Mouse (Mus musculus) limb, embryonic 10.5 days (tissue): ENCODE results near the gene Hmx2. TPM values are rescaled to one million over a fixed set of nuclear protein-coding genes. Genes with fewer than 3 reads are reported as not detected.
A peak's percentile ranks its signal among the peaks of the same experiment; 100 is the strongest.

ENCODE experiments used
- DNase-seq: peaks from one replicate; pipeline ENCODE4 v3.0.0-alpha.2; 2017; ENCODE audit warnings: low spot score
- H3K27ac ChIP-seq: fragments of 300-500 bp; sonication (generic); 2 replicates; pipeline ENCODE4 v1.5.1; 2016; ENCODE audit warnings: mild to moderate bottlenecking
- H3K27me3 ChIP-seq: fragments of 300-500 bp; sonication (generic); 2 replicates; pipeline ENCODE4 v1.6.1; 2016; ENCODE audit warnings: low read depth, mild to moderate bottlenecking; ENCODE audit not compliant: poor library complexity, severe bottlenecking
- H3K36me3 ChIP-seq: fragments of 300-500 bp; sonication (generic); 2 replicates; pipeline ENCODE4 v1.6.1; 2016; ENCODE audit warnings: mild to moderate bottlenecking, moderate library complexity
- H3K4me1 ChIP-seq: fragments of 300-500 bp; sonication (generic); 2 replicates; pipeline ENCODE4 v1.6.1; 2016
- H3K4me3 ChIP-seq: fragments of 300-500 bp; sonication (generic); 2 replicates; pipeline ENCODE4 v1.5.1; 2016; ENCODE audit warnings: mild to moderate bottlenecking, moderate library complexity
- H3K9me3 ChIP-seq: fragments of 300-500 bp; sonication (generic); replicated peaks from 2 replicates; pipeline ENCODE4 v1.6.1; 2016; ENCODE audit warnings: mild to moderate bottlenecking
- WGBS: fragments of 180-500 bp; shearing (Covaris S2); methylation state at CpG from one replicate; pipeline ENCODE4 v1.1.7; 2016; 5-methylcytosine and 5-hydroxymethylcytosine counted together
- polyA plus RNA-seq: library from polyadenylated mRNA; unstranded; fragments of >200 nt; fragmentation: Nextera tagmentation; extraction: Ambion mirVana; gene quantifications from 2 replicates; pipeline ENCODE4 v1.2.1, GENCODE M21; 2016

The Hmx2 gene
- polyA plus RNA-seq, result not detected in 2 replicates

DNA sequence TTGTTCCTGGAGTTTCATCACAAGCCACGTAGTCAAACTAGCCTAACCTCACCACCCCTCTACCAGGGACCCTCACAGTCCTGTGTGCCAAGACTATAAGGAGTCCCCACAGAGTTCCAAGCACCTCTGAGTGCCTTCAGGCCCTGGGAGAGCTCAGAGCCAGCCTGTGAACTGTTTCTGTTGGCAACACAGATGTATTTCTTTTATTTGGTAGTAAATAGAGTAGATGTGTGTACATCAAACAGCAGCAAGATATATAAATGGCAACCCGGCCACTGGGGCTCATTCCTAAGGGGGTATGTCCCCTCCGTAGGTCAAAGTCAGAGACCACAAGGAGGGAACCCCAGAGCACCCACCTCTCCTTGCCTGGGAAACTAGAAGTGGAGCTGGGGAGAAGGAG is at the start of gene Hmx2:
TSS of gene Hmx2 (plus strand) at position 301 of the 400 bp plus-strand sequence.
- H3K4me3 ChIP-seq, result no peak within 1 kb of the TSS
- no peaks in the 10 kb centered on the region for H3K9me3 ChIP-seq
- H3K36me3 ChIP-seq, result no peaks in the 10 kb centered on the region
- no peak within 1 kb of the TSS for H3K27ac ChIP-seq
- WGBS, result 3% methylated on average over 3 of the region's 3 CpGs
- H3K27me3 ChIP-seq, result peaks cover 100% of the 10 kb centered on the region
- peaks cover 22% of the 10 kb centered on the region for H3K4me1 ChIP-seq
- DNase-seq, result no peak

DNA sequence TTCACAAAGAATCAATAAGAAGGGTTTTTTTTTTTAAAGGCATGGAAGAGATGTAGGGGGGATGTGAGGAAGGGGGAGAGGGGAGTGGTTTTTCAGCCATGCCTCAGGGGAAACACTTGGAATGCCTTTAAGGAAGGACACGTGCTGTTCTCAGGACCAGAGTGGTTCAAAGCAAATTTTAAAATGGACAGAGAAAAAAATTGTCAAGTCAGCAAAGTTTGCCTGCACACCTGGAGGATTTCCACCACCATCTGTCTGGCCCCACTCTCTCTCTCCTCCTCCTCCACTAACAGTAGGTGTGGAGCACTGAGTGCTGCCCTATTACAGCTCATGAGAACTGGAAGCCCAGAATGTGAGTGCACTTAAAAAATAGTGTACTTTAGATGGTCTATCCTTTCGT is 44.8 kb upstream of the Hmx2 start:
- H3K9me3 ChIP-seq, result no peaks in the 10 kb centered on the region
- peaks cover 23% of the 10 kb centered on the region for H3K27me3 ChIP-seq
- H3K36me3 ChIP-seq, result no peaks in the 10 kb centered on the region
- H3K4me3 ChIP-seq, result no peak overlapping the region
- no peaks in the 10 kb centered on the region for H3K4me1 ChIP-seq
- DNase-seq, result no peak
- no peak overlapping the region for H3K27ac ChIP-seq
- WGBS, result 75% methylated on average over 2 of the region's 2 CpGs

DNA sequence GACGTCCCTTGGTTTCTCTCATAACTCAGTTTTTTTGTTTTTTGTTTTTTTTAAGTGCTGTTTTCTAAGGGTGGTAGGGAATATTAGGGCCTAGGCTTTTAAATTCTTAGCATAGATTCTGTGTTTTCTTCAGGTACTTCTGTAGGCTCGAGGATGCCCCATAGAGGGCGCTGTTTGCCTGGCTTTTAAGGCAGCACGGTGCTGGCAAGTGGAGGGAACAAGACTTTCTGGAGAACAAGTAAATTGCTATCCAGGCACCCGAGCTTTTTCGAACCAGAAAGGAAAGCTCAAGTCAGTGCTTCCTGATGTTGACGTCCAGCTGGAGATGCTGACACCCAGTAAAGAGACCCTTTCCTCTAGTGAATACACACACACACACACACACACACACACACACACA is 8.6 kb upstream of the Hmx2 start:
- Histone ChIP-seq H3K27me3 (peaks cover 84% of the 10 kb centered on the region), H3K4me1 (peaks cover 32% of the 10 kb centered on the region), H3K4me3 (no peak overlapping the region), H3K27ac (no peak overlapping the region), H3K9me3 (no peaks in the 10 kb centered on the region), H3K36me3 (no peaks in the 10 kb centered on the region)
- DNase-seq, result peak; percentile 93
- WGBS, result under 1% methylated on average over 7 of the region's 7 CpGs

DNA sequence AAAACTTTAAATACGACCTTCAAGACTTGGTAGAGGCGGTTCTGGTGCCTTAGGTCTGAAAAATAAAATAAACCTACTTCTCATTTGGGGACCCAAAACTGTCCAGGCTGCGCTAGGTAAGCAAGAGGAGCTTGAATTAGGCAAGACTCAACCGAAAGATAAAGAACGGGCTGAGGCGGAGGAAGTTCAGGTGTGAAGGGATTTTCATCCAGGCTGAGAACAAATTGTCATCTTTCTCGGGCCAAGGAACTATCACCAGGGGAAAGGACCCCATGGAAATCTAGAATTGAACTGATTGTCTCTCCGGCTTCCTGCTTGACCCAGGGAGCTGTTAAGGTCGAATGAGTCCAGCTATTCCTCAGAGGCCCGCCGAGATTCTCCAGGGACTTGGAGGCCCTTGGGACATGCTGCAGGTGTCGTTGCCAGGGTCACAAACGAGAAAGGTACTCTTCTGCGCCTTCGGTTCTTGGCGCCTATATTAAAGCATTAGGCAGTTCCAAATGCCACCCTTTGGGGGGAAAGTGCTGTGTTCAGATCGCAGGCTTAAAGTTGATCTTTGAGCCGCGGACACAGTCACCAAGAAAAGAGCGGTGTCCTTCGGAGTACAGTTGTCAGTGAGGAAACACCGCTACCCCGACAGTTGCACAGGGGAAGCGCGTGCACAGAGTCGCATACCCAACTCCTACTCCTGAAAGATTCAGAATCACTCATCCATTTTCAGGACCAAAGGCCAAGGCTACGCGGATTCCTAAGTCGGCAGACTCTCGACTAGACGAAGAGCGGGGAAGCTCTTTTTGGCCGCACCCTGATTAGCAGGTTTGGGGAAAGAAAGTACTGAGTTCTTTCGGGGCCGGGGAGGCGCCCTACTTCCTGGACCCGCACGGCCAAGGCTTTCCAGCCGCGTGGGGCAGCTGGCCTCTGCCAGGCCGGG is 7.1 kb upstream of the Hmx2 start:
- Histone ChIP-seq H3K4me1 (peaks cover 32% of the 10 kb centered on the region), H3K27ac (no peak overlapping the region), H3K27me3 (peaks cover 98% of the 10 kb centered on the region), H3K4me3 (peak overlapping the region; percentile 57), H3K9me3 (no peaks in the 10 kb centered on the region), H3K36me3 (no peaks in the 10 kb centered on the region)
- WGBS, result 1% methylated on average over 41 of the region's 41 CpGs
- peak; percentile 65 for DNase-seq

DNA sequence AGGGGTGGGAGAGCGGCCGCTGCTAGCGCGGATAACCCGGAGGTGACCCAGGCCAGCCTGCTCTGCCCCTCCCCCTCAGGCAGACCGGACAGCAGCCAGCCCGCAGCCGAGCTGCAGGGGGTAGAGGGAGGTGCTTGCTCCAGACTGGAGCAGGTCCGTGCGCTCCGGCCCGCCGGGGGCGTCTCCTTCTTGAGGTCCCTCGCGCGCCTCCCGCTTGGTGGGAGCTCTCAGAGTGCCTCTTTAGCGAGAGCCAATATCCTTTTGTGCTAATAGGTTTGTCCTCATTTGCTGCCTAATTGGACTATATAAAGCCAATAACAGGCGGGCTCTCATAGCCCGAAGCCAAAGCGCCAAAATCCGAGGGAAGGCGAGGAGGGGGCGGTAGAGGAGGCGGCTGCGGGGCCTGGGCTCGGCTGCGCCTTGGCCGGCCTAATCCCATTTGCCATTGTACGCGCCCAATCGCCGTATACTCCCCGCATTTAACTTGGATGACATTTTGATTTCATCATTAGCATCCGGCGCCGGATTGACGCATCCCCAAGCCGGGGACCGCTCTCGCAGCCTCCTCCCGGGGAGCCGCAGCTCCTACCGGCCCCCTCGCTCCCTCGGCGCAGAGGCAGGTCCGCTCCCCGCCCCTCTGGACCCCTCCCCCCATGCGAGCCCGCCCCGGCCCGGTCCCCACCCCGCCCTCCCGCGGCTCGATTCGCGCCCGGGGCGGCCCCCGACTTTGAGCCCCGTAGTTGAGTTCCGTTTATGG is 6.3 kb upstream of the Hmx2 start, which contains the start of gene Hmx3:
TSS of gene Hmx3 (plus strand) at position 753 of the 757 bp plus-strand sequence.
- peaks cover 100% of the 10 kb centered on the region for H3K27me3 ChIP-seq
- DNase-seq, result peak; percentile 75
- peak within 1 kb of the TSS; percentile 51 for H3K27ac ChIP-seq
- peaks cover 32% of the 10 kb centered on the region for H3K4me1 ChIP-seq
- peak within 1 kb of the TSS; percentile 57 for H3K4me3 ChIP-seq
- no peaks in the 10 kb centered on the region for H3K36me3 ChIP-seq
- H3K9me3 ChIP-seq, result no peaks in the 10 kb centered on the region
- WGBS, result under 1% methylated on average over 65 of the region's 65 CpGs

DNA sequence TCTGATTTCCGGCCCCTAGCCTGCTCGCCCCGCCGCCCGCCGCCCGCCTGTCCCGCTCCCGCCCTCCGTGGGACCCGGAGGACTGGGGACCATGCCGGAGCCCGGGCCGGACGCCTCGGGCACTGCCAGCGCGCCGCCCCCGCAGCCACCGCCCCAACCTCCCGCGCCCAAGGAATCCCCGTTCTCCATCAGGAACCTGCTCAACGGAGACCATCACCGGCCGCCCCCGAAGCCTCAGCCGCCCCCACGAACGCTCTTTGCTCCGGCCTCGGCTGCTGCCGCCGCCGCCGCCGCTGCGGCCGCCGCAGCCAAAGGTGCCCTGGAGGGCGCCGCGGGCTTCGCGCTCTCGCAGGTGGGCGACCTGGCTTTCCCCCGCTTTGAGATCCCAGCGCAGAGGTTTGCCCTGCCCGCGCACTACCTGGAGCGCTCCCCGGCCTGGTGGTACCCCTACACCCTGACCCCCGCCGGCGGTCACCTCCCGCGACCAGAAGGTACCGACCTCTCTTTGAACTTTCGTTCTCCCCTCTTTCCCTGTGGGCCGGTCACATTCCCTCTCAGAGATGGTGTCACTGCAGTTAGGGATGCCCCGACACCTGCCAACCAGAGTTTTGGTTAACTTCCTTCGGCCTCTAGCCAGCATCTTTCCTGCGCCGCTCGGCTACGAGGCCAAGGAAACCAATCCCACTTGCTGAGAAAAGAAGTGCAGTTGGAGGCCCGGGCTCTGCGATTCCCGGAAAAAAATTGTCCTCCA is 5.5 kb upstream of the Hmx2 start:
- WGBS, result under 1% methylated on average over 71 of the region's 71 CpGs
- no peaks in the 10 kb centered on the region for H3K36me3 ChIP-seq
- peak overlapping the region; percentile 51 for H3K27ac ChIP-seq
- peak overlapping the region; percentile 57 for H3K4me3 ChIP-seq
- H3K27me3 ChIP-seq, result peaks cover 100% of the 10 kb centered on the region
- DNase-seq, result peak; percentile 67
- no peaks in the 10 kb centered on the region for H3K9me3 ChIP-seq
- peaks cover 32% of the 10 kb centered on the region for H3K4me1 ChIP-seq

DNA sequence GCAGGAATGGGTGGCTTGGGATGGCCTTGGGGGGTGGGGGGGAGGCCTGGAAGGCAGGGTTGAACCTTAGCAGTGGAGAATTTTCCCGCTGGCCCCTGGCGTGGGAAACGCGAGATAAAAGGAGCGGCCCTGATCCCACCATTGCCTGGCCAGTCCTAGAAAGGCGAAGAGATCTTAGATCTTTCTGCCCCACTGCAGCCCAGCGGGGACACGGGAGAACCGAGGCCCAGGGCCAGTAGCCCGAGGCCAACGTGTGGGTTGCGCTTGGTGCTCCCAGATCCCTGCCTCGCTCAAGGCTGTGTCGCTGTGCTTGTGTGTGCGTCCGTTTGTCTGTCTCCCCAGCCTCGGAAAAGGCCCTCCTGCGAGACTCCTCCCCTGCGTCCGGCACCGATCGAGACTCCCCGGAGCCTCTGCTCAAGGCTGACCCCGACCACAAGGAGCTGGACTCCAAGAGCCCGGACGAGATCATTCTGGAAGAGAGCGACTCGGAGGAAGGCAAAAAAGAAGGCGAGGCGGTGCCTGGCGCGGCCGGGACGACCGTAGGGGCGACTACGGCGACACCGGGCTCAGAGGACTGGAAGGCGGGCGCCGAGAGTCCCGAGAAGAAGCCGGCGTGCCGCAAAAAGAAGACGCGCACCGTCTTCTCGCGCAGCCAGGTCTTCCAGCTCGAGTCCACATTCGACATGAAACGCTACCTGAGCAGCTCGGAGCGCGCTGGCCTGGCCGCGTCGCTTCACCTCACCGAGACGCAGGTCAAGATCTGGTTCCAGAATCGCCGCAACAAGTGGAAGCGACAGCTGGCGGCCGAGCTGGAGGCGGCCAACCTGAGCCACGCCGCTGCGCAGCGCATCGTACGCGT is 4.7 kb upstream of the Hmx2 start:
- H3K4me3 ChIP-seq, result peak overlapping the region; percentile 57
- H3K9me3 ChIP-seq, result no peaks in the 10 kb centered on the region
- no peak overlapping the region for H3K27ac ChIP-seq
- H3K4me1 ChIP-seq, result peaks cover 32% of the 10 kb centered on the region
- WGBS, result under 1% methylated on average over 75 of the region's 75 CpGs
- peak; percentile 74 for DNase-seq
- H3K27me3 ChIP-seq, result peaks cover 100% of the 10 kb centered on the region
- H3K36me3 ChIP-seq, result no peaks in the 10 kb centered on the region

DNA sequence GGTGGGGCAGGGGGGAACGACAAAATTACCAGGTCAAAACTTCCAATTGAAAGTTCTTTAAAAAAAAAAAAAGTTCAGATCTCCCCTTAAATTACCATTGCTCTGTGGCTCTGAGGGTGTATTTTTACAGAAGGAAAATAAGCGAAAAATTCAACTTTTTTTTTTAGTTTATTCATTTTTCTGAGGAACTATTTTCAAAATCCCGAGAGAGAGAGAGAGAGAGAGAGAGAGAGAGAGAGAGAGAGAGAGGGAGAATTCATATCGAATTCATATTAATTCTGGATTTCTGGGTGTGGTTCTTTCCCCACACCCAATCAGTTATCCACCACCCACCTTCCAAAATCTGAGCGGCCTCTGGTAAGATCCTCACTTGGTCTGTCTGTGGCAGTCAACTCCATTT is 3.7 kb upstream of the Hmx2 start:
- Histone ChIP-seq H3K9me3 (no peaks in the 10 kb centered on the region), H3K36me3 (no peaks in the 10 kb centered on the region), H3K27me3 (peaks cover 100% of the 10 kb centered on the region), H3K4me1 (peaks cover 32% of the 10 kb centered on the region), H3K27ac (no peak overlapping the region), H3K4me3 (no peak overlapping the region)
- WGBS, result 1% methylated on average over 5 of the region's 5 CpGs
- no peak for DNase-seq

DNA sequence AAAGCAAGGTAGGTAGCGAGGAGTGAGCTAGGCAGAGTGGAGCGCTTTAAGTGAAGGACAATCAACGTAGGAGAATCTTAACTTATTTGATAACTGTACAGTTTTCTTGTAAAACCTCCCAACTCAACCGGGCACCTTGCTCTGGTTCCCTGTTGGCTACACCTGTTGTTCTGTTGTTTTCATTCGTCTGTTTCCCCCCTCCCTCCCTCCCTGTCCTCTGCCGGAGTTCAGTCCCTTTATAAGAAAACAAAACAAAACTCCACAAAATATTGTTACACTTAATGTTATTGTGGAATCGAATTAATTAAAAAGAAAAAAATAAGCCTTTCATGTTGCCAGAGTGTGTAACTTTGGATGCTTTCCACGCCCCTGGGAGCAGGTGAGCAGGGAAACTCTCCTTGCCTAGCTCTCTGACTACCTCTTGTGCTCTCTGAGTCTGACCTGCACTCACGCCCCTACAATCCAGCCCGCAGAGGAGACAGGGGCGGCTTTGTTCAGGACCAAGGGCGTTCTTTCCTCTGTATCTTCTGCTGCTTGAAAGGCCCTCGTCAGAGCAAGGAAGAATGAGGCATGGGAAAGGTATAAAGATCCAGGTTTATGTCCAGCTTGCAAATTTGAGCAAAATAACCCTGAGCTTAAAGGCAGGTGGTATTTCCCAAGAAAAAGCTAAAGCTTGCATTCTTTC is 2.7 kb upstream of the Hmx2 start:
- H3K27ac ChIP-seq, result no peak overlapping the region
- no peak overlapping the region for H3K4me3 ChIP-seq
- peak; percentile 43 for DNase-seq
- 3% methylated on average over 13 of the region's 13 CpGs for WGBS
- H3K36me3 ChIP-seq, result no peaks in the 10 kb centered on the region
- peaks cover 100% of the 10 kb centered on the region for H3K27me3 ChIP-seq
- peaks cover 32% of the 10 kb centered on the region for H3K4me1 ChIP-seq
- no peaks in the 10 kb centered on the region for H3K9me3 ChIP-seq

DNA sequence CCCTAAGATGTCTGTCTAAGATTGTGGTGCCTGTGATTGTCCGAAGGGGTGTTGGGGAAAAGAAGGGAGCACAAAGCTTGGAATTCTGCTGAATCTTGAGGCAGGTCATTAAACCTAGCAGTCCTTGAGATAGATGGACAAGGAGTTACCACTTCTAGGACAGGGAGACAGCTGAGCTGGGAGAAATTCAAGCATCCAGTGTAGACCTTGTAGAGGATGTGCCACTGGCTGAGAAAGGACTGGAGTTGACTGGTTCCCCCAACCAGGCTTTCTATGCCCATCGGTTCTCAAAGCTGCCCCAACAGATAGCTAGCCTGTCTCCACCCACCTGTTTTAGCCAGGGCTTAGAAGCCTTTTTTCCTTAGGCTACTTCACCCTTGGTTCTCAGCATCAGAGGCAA is 2.1 kb upstream of the Hmx2 start:
- Histone ChIP-seq H3K4me3 (no peak overlapping the region), H3K9me3 (no peaks in the 10 kb centered on the region), H3K27me3 (peaks cover 100% of the 10 kb centered on the region), H3K27ac (no peak overlapping the region), H3K4me1 (peaks cover 32% of the 10 kb centered on the region), H3K36me3 (no peaks in the 10 kb centered on the region)
- DNase-seq, result peak; percentile 40
- WGBS, result 2% methylated on average over 2 of the region's 2 CpGs

DNA sequence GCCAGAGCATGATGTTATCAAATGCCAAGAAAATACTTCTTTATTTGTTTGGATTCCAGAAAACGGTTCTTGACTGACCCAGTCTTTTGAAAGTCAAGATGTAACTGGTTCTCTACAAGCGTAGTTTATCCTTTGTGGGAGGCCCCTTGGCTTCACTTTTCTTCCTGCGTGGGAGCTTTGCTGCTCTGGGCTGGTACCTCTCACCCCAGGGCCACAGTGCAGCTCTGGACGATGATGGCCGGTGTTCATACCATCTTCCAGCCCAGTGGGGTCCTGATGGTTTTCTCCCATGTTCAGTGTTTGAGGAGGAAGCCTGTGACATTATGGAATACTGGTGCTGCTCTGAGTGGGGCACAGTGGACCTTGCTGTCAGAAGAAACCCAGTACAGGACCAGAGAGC is 1.1 kb upstream of the Hmx2 start:
- WGBS, result 2% methylated on average over 5 of the region's 5 CpGs
- H3K9me3 ChIP-seq, result no peaks in the 10 kb centered on the region

More for the DNA sequence above, 1.1 kb upstream of the Hmx2 start:
- Histone ChIP-seq H3K27me3 (peaks cover 100% of the 10 kb centered on the region), H3K4me1 (peaks cover 27% of the 10 kb centered on the region), H3K4me3 (no peak overlapping the region), H3K36me3 (no peaks in the 10 kb centered on the region), H3K27ac (no peak overlapping the region)
- DNase-seq, result peak; percentile 49
